ENCODE assay signal across 12 mouse cellular contexts in the genomic region with DNA sequence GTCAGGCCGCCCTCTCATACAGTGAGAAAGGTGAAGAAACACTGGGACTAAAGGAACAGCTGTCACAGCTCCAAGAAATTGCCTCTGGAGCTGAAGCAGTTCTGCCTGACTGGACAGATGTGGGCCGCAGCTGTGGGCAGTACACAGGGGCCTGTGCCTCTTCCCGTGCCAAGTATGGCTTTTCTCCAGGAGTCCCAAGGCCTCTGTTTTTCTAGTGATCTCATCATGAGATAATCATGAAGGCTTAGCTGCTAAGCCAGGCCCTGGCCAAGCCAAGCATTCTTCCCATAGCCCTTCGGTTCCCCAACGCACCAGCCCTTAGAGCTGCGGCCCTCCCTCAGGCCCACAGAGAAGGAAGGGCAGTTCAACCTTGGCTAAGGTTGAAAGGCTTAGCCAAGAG.
DNase-seq lines count a peak whose midpoint lies in the region; ATAC-seq and TF ChIP-seq lines count a peak whose summit lies in the region.
"Had no signal": no experiment of that assay in that cellular context is flagged by ENCODE, and none has a peak within 500 bp of the region (broad histone marks: within the 10 kb centered on the region; RNA-seq: fewer than 3 reads in every experiment).

No protein-coding gene starts in this region.

- no peaks in the 10 kb centered on the region for H3K9me3 ChIP-seq in kidney, embryonic 16.5 days (ENCODE audit: low read length)
- H3K9me3 ChIP-seq in heart, embryonic 11.5 days (replicated peaks; ENCODE audit: control insufficient read depth, low read length) = no peaks in the 10 kb centered on the region
- H3K9me3 ChIP-seq: liver, embryonic 12.5 days; neural tube, embryonic 15.5 days had no signal

- no peaks in the 10 kb centered on the region for H3K4me1 ChIP-seq in kidney, adult 2 months (ENCODE audit: control insufficient read depth, insufficient read depth, low read length)
- peaks cover 16% of the 10 kb centered on the region for H3K4me1 ChIP-seq in kidney, embryonic 16.5 days (ENCODE audit: insufficient read depth, low read length)
- no peaks in the 10 kb centered on the region for H3K4me1 ChIP-seq in heart, embryonic 11.5 days (ENCODE audit: control insufficient read depth, insufficient read depth, low read length)
- H3K4me1 ChIP-seq: liver, embryonic 12.5 days had no signal

- no peak overlapping the region for H3K4me2 ChIP-seq in kidney, embryonic 16.5 days (replicated peaks; ENCODE audit: low read depth, low read length)
- no peak overlapping the region for H3K4me2 ChIP-seq in heart, embryonic 11.5 days
- H3K4me2 ChIP-seq: liver, embryonic 12.5 days; neural tube, embryonic 15.5 days had no signal

- H3K9ac ChIP-seq in kidney, embryonic 16.5 days (replicated peaks; ENCODE audit: low read length) = no peak overlapping the region
- no peak overlapping the region for H3K9ac ChIP-seq in heart, embryonic 11.5 days (ENCODE audit: low read depth, low read length)
- H3K9ac ChIP-seq: liver, embryonic 12.5 days; neural tube, embryonic 15.5 days had no signal

- H3K27me3 ChIP-seq in kidney, adult 2 months (replicated peaks; ENCODE audit: control insufficient read depth, insufficient read depth, low read length) = no peaks in the 10 kb centered on the region
- H3K27me3 ChIP-seq in kidney, embryonic 16.5 days (ENCODE audit: insufficient read depth, low read length) = no peaks in the 10 kb centered on the region
- peaks cover 1% of the 10 kb centered on the region; the same call in 1 of the 2 replicates for H3K27me3 ChIP-seq in heart, embryonic 11.5 days (ENCODE audit: control insufficient read depth, insufficient read depth, low read length)

- TF ChIP-seq POLR2A in kidney, adult 2 months (IDR thresholded peaks at IDR 0.05; ENCODE audit: low read depth, low read length) = no peak

- 53% methylated on average over 6 of the region's 6 CpGs for whole genome bisulfite sequencing in kidney, adult 2 months
- 44% methylated on average over 6 of the region's 6 CpGs for WGBS in kidney, embryonic 16.5 days
- WGBS in heart, embryonic 11.5 days (ENCODE audit: insufficient replicate concordance) = 72% methylated on average over 6 of the region's 6 CpGs

- H3K27ac ChIP-seq in kidney, adult 2 months (ENCODE audit: insufficient read depth, low read depth, low read length) = no peak overlapping the region
- no peak overlapping the region for H3K27ac ChIP-seq in kidney, embryonic 16.5 days (ENCODE audit: low read length)
- H3K27ac ChIP-seq in heart, embryonic 11.5 days (ENCODE audit: low read depth, low read length) = no peak overlapping the region
- H3K27ac ChIP-seq: liver, embryonic 12.5 days; neural tube, embryonic 15.5 days had no signal

- no peaks in the 10 kb centered on the region for H3K36me3 ChIP-seq in kidney, adult 2 months (ENCODE audit: control insufficient read depth, insufficient read depth, low read length)
- H3K36me3 ChIP-seq in kidney, embryonic 16.5 days (ENCODE audit: insufficient read depth, low read length) = no peaks in the 10 kb centered on the region
- H3K36me3 ChIP-seq in heart, embryonic 11.5 days (ENCODE audit: control insufficient read depth, insufficient read depth, low read length) = no peaks in the 10 kb centered on the region
- H3K36me3 ChIP-seq: liver, embryonic 12.5 days; neural tube, embryonic 15.5 days had no signal

- H3K4me3 ChIP-seq in kidney, adult 2 months (ENCODE audit: insufficient read depth, low read depth, low read length) = no peak overlapping the region
- H3K4me3 ChIP-seq in kidney, embryonic 16.5 days (ENCODE audit: low read length) = no peak overlapping the region
- H3K4me3 ChIP-seq in heart, embryonic 11.5 days (ENCODE audit: low read depth, low read length) = no peak overlapping the region
- H3K4me3 ChIP-seq: liver, embryonic 12.5 days; neural tube, embryonic 15.5 days had no signal

- no peak for TF ChIP-seq CTCF in kidney, adult 2 months (conservative IDR thresholded peaks at IDR 0.05; ENCODE audit: insufficient read depth, insufficient read length, low read depth, low read length)

- ATAC-seq in kidney, embryonic 16.5 days (ENCODE audit: low FRiP score, low TSS enrichment) = peak; percentile 52; the same call in 1 of the 2 replicates
- ATAC-seq in heart, embryonic 11.5 days (replicated peaks; ENCODE audit: insufficient number of reproducible peaks, low FRiP score, low TSS enrichment) = no peak
- ATAC-seq: activated CD4-positive, CD25-positive, alpha-beta regulatory T cell, adult 4 months; liver, embryonic 12.5 days; midbrain, embryonic 16.5 days had no signal

- DNase-seq in kidney, adult 2 months = peak; percentile 6
- DNase-seq in kidney, postnatal 10 days = no peak
- peak; percentile 3 for DNase-seq in Muller cell, postnatal 12 days (ENCODE audit: inconsistent ontology term)
- DNase-seq in adrenal gland, adult 2 months = peak; percentile 79
- no peak for DNase-seq in urinary bladder, postnatal 14 days (ENCODE audit: low spot score)
- DNase-seq: right cerebral cortex, postnatal 4 days had no signal

Comparison
In these comparisons a context has a peak if more than half of its experiments do, and no peak if none do; other contexts are left out.
1. DNase-seq: peak in kidney, adult 2 months (single experiment), Muller cell, postnatal 12 days (single experiment) and adrenal gland, adult 2 months (single experiment); none in kidney, postnatal 10 days (single experiment) and urinary bladder, postnatal 14 days (single experiment).